Mouse (Mus musculus) activated CD4-positive, CD25-positive, alpha-beta regulatory T cell (primary cell): ENCODE data around the gene Dnajb2. TPM values are rescaled to one million over a fixed set of nuclear protein-coding genes. Genes with fewer than 3 reads are reported as not detected.

Experiments used
- polyA plus RNA-seq, 2 experiments: library from polyadenylated mRNA; unstranded; fragments of 100-300 nt; shearing (Covaris generic); gene quantifications; one replicate each; pipeline ENCODE4 v1.2.1; 2017

Gene Dnajb2
- 10 to 100 TPM; 10.8 to 14.4 TPM for polyA plus RNA-seq

GRCm38 (mm10) chr1:75236117-75237050 is at the start of gene Dnajb2:
Dnajb2 (plus strand) TSS chr1:75236406.

GRCm38 (mm10) chr1:75191622-75192402 is 44.4 kb upstream of the Dnajb2 start, which contains the start of the genes Ankzf1 and Atg9a:
Ankzf1 (plus strand) TSS chr1:75192151.
Atg9a (minus strand) TSS chr1:75192196.

GRCm38 (mm10) chr1:75210136-75211087 is 25.8 kb upstream of the Dnajb2 start, which contains the start of the genes Glb1l and Stk16:
Glb1l (minus strand) TSS chr1:75210813.
Stk16 (plus strand) TSS chr1:75210838.

GRCm38 (mm10) chr1:75219531-75219930 is 16.7 kb upstream of the Dnajb2 start, which contains the start of gene Tuba4a:
Tuba4a (minus strand) TSS chr1:75219865.

GRCm38 (mm10) chr1:75231664-75232152 is 4.5 kb upstream of the Dnajb2 start, which contains the start of gene A630095N17Rik:
A630095N17Rik (minus strand) TSS chr1:75232102.

GRCm38 (mm10) chr1:75264091-75264880 is 28.1 kb downstream of the Dnajb2 start, which contains the start of gene Ptprn:
Ptprn (minus strand) TSS chr1:75264502.

GRCm38 (mm10) chr1:75278228-75278627 is 42.0 kb downstream of the Dnajb2 start, which contains the start of gene Resp18:
Resp18 (minus strand) TSS chr1:75278415.

Other genes with a start within 250 kb of the Dnajb2 start
- 1 to 10 TPM; 7.1 to 8.1 TPM for gene Nhej1, start 111.2 kb upstream of the Dnajb2 start, polyA plus RNA-seq
- gene Slc23a3, start 102.5 kb upstream of the Dnajb2 start, polyA plus RNA-seq: under 1 TPM; 0.43 to 0.50 TPM
- 100 to 1,000 TPM; 145 to 164 TPM for gene Cnppd1, start 93.7 kb upstream of the Dnajb2 start, polyA plus RNA-seq
- gene Retreg2, start 93.6 kb upstream of the Dnajb2 start, polyA plus RNA-seq: 100 to 1,000 TPM in 1 of 2 experiments, 10 to 100 TPM in 1; 80.2 to 109 TPM
- 10 to 100 TPM; 69.6 to 84.5 TPM for gene Zfand2b, start 67.8 kb upstream of the Dnajb2 start, polyA plus RNA-seq
- 1 to 10 TPM; 2.4 to 6.6 TPM for gene Abcb6, start 56.0 kb upstream of the Dnajb2 start, polyA plus RNA-seq
- 10 to 100 TPM; 25.2 to 30.8 TPM for gene Ankzf1, start 44.3 kb upstream of the Dnajb2 start, polyA plus RNA-seq
- gene Atg9a, start 44.2 kb upstream of the Dnajb2 start, polyA plus RNA-seq: 10 to 100 TPM; 21.3 to 23.5 TPM
- gene Glb1l, start 25.6 kb upstream of the Dnajb2 start, polyA plus RNA-seq: 10 to 100 TPM in 1 of 2 experiments, 1 to 10 TPM in 1; 8.6 to 14.6 TPM
- gene Stk16, start 25.6 kb upstream of the Dnajb2 start, polyA plus RNA-seq: 100 to 1,000 TPM in 1 of 2 experiments, 10 to 100 TPM in 1; 92.3 to 125 TPM
- gene Tuba4a, start 16.5 kb upstream of the Dnajb2 start, polyA plus RNA-seq: 100 to 1,000 TPM; 213 to 315 TPM
- gene A630095N17Rik, start 4.3 kb upstream of the Dnajb2 start, polyA plus RNA-seq: not detected
- under 1 TPM; 0.18 to 0.71 TPM for gene Ptprn, start 28.1 kb downstream of the Dnajb2 start, polyA plus RNA-seq
- not detected for gene Resp18, start 42.0 kb downstream of the Dnajb2 start, polyA plus RNA-seq
- 10 to 100 TPM; 71.2 TPM for gene Dnpep, start 81.6 kb downstream of the Dnajb2 start, polyA plus RNA-seq
- under 1 TPM in 1 of 2 experiments, not detected in 1; 0.16 TPM for gene Des, start 123.9 kb downstream of the Dnajb2 start, polyA plus RNA-seq
- gene Speg, start 138.9 kb downstream of the Dnajb2 start, polyA plus RNA-seq: under 1 TPM; 0.29 to 0.54 TPM
- 10 to 100 TPM; 68.6 to 74.4 TPM for gene Gmppa, start 199.5 kb downstream of the Dnajb2 start, polyA plus RNA-seq
- under 1 TPM in 1 of 2 experiments, not detected in 1; 0.07 TPM for gene Asic4, start 214.0 kb downstream of the Dnajb2 start, polyA plus RNA-seq
- gene Chpf, start 242.9 kb downstream of the Dnajb2 start, polyA plus RNA-seq: 10 to 100 TPM; 24.7 to 38.0 TPM
- gene Tmem198, start 243.1 kb downstream of the Dnajb2 start, polyA plus RNA-seq: 1 to 10 TPM in 1 of 2 experiments, under 1 TPM in 1; 0.98 to 2.0 TPM